Mouse (Mus musculus) spleen, postnatal 4 days (tissue): Measurements from ENCODE around the gene Rexo2.
"Not testable (repeated sequence)": the region's sequence is repeated elsewhere in the genome, so short reads cannot be mapped to it uniquely, and the experiment has no call there.

Experiments
- DNase-seq, 2 experiments: peaks; one replicate each; pipeline ENCODE4 v3.0.0; 2022; ENCODE audit warnings: low spot score in 2 of 2

The Rexo2 gene

GRCm38 (mm10) chr9:48472441-48473025 is 7.9 kb downstream of the Rexo2 start:
- DNase-seq, result no peak

DNA sequence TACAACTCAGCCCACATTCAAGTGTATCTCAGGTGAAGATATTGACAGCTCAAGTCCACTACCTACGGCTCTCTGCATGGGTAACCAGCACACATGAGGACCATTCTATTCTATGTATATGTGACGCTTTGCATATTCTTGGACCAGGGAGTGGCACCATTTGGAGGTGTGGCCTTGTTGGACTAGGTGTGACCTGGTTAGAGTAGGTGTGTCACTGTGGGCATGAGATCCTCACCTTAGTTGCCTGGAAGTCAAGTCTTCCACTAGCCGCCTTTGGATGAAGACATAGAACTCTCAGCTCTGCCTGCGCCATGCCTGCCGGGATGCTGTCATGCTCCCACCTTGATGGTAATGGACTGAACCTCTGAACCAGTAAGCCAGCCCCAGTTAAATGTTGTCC is 13.0 kb downstream of the Rexo2 start:
- DNase-seq, result not testable (repeated sequence)

GRCm38 (mm10) chr9:48466804-48467203 is 13.6 kb downstream of the Rexo2 start:
- DNase-seq, result peak; percentile 76 to 90

GRCm38 (mm10) chr9:48465671-48466070 is 14.8 kb downstream of the Rexo2 start:
- no peak for DNase-seq

- no peak for DNase-seq
Observed at GRCm38 (mm10) chr9:48461545-48461944, 18.9 kb downstream of the Rexo2 start.

GRCm38 (mm10) chr9:48460720-48461119 is 19.7 kb downstream of the Rexo2 start:
- no peak for DNase-seq

GRCm38 (mm10) chr9:48459391-48459790 is 21.0 kb downstream of the Rexo2 start:
- peak; percentile 4 to 55 for DNase-seq

DNA sequence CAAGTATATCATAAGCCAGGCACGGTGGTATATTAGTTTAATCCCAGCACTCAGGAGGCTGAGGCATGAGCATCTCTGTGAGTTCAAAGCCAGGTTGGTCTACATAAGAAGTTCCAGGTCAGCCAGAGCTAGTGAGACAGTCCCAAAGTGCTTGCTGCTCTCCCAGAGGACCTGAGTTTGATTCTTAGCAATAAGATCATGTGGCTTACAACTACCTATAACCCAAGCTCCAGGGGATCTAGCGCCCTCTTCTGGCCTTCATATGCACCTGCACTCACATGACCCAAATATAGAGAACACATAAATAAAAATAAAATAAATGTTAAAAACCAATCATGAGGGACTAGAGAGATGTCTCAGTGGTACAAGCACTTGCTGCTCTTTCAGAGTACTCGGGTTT is 21.5 kb downstream of the Rexo2 start:
- DNase-seq, result peak; percentile 13 to 58

DNA sequence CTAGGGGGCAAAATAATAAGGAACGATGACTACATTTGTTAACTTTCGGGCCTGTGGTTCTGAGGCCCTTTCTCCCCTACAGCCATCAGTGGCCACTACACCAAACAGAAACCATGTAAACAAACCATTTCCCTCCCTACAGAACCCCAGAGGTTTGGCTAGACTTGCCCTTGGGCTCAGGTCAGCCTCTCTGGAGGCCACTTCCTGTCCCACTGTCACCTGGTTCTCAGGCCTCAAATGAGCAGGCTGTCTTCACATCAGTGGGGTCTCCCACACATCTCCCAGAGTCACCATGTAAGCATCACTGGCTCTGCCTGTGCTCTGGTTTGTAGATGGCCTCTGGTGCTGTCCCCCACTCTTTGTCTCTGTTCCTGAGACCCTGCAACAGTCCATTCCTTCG is 24.5 kb downstream of the Rexo2 start:
- peak; percentile 8 to 51 for DNase-seq

DNA sequence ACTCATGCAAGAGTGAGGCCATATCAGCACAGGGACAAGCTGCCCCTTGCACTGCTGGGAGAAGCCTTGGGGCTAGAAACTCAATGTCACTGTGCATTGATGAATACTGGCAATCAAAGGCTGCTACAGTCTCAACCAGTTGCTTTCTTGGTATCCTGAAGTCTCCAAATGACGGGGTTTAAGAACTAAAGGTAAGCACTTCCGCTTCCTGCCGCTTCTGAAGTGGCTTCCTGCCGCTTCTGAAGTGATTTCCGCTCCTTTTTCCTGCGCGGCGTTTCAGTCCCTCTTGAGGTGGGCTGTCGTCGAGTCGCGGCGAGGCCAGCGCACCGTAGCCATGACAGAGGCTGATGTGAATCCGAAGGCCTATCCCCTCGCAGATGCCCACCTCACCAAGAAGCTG is 30.4 kb downstream of the Rexo2 start:
- peak; percentile 6 to 40 for DNase-seq

GRCm38 (mm10) chr9:48447783-48448209 is 32.6 kb downstream of the Rexo2 start:
- peak; percentile 39 to 71 for DNase-seq

DNA sequence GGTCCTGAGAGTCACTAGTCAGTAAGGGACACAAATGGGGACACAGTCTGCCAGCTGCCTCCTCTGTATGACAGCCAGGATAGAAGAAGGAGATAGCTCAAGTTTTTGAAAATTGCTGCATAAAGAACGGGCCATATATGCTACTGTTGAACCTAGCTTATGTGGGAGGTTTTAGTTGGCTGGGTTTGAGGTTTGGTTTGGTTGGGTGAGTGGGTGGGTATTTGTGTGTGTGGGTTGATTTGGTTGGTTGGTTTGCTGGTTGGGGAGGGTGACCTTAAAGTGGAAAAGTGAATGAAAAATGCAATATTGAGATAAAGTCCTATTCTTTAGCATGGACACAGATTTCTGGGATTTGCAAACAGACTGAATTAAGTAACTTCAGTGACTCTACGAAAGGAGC is 35.6 kb downstream of the Rexo2 start:
- peak; percentile 11 to 41 for DNase-seq

DNA sequence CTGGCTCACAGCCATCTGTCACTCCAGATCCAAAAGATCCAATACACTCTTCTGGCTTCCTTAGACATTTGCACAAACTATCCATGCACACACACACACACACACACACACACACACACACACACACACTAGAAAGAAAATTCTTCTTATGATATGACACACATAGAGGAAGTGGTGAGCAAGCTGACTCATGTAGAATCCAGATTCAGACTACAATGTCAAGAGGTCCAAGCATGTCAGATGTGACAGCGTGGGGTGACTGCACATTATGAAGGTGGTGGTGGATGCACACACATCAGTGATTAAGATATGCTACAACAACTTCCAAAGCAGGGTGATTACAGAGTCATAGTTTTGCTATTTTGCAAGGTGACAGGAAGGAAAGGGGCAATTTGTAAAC is 36.5 kb downstream of the Rexo2 start:
- peak; percentile 8 to 42 for DNase-seq

DNA sequence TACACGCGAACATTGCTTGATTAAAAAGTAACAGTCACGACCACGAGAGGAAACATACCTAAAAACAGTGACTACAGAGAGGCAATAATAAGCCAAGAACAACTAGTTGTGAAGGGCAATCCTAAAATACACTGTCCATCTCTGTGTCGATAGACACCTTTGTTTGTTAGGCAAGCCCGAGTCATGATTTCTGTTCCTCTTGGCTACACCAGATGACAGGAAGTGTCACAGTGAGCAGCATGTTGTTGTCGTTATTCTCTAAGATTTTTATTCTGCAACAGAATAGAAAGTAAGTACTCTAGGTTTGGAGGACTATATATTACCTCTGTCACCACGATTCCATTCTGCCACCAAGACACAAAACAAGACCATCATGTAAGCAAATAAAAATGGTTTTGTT is 48.0 kb downstream of the Rexo2 start:
- no peak for DNase-seq

DNA sequence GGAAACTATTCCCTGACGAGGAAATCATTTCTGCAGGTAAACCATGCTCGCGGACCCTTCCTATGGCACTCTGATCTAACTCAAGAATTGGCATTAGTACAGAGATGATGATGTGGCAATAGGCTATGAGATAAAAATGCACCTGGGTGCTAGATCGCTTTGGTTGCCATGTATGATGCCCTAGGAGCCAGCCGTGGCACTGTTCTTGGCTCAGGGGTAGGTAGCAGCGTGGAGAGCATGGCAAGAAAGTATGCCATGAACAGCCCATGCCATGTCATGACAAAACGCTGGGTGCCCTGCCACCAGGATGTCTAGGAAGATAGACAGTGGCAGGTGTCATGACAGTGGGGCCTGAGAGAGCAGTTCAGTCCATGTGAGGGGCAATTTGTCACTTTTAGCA is 53.2 kb downstream of the Rexo2 start:
- DNase-seq, result peak in 1 of 2 experiments; percentile 51

GRCm38 (mm10) chr9:48423256-48423655 is 57.2 kb downstream of the Rexo2 start:
- DNase-seq, result peak in 1 of 2 experiments; percentile 51

DNA sequence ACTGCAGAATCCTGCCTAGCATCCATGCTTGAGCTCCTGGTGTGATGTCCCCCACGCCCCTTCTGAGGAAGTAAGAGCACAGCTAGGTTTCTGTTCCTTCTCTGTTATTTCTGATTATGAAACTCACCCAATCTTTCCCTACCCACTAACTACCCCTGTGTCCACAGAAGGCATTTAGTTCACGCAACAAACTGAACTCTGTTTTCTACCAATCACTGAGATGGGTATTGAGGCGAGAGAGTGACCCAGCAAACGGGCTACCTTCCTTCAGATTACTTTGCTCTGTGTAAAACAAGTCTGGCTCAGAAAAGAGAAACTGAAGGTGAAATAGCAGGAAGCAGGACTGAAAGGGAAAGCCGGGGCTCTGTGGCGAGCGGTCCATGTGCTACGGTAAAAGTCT is 58.0 kb downstream of the Rexo2 start:
- DNase-seq, result peak in 1 of 2 experiments; percentile 57

DNA sequence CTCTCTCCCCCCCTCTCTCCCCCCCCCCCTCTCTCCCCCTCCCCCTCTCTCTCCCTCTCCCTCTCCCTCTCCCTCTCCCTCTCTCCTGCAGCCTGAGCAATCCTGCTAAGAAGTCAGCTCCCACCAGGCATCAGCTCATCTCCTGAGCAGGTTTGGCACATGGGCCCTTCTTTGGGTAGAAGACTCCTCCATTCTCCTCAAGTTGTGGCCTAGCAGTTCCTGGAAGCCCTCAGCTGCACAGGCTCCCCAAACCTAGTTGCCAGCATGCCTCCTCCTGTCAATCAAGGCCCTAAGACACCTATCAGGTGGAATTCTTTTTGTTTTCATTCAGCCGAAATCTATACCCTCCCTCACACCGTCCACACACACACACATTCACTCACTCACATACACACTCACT is 58.9 kb downstream of the Rexo2 start:
- DNase-seq, result peak in 1 of 2 experiments; percentile 60

DNA sequence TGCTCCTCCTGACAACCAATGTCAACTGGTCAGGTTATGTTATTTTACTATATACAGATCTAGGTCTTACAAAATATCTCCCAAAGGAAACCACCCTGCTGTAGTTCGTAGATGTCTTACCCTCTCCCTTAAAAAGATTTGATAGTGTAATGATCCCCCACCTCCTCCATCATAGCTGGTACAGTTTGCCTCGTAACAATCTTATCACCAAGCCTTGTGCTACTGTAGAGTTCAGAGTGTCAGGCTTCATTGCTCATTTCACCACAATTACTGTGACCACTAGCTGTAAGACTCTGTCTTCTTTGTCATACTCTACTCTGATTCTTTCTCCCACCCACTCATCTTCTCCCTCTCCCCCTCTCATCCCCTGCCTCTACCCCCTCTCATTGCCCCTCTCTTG is 59.4 kb downstream of the Rexo2 start:
- peak in 1 of 2 experiments; percentile 38 for DNase-seq

DNA sequence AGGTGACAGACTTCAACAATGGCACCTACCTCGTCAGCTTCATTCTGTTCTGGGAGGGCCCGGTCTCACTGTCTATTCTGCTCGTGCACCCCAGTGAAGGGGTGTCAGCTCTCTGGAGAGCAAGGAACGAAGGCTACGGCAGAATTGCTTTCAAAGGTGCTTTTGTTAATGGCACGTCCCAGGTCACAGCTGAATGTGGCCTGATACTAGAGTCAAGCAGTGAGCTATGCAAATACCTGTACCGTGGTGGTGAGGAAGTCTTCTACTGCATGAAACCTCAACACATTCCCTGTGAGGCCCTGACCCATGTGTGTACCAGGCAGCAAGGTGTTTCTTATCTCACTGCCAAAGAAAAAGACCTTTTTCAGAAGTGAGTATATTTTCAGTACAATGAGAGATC is 60.0 kb downstream of the Rexo2 start:
- DNase-seq, result peak; percentile 33 to 65

- peak in 1 of 2 experiments; percentile 54 for DNase-seq
Observed at GRCm38 (mm10) chr9:48418829-48419228, 61.6 kb downstream of the Rexo2 start.
